Mouse (Mus musculus) intestine, embryonic 14.5 days (tissue): ENCODE results near the gene Sox8. TPM values are rescaled to one million over a fixed set of nuclear protein-coding genes. Genes with fewer than 3 reads are reported as not detected.

Source experiments
- ATAC-seq: fragments of 200-750 bp; cut with Nextera tagmentation; replicated peaks from 2 replicates; pipeline ENCODE4 v1.8.0; 2017; ENCODE audit warnings: low read depth, moderate number of reproducible peaks, moderate TSS enrichment, moderate library complexity; ENCODE audit not compliant: low FRiP score, low TSS enrichment
- DNase-seq: peaks from one replicate; pipeline ENCODE4 v3.0.0-alpha.2; 2018; ENCODE audit warnings: low spot score
- H3K27ac ChIP-seq: fragments of 300-500 bp; sonication (generic); 2 replicates; pipeline ENCODE4 v1.5.1; 2014; ENCODE audit warnings: low read depth, mild to moderate bottlenecking, control low read depth
- H3K27me3 ChIP-seq: fragments of 300-500 bp; sonication (generic); replicated peaks from 2 replicates; pipeline ENCODE4 v1.6.1; 2014; ENCODE audit warnings: low read length, control low read depth; ENCODE audit not compliant: control insufficient read depth, insufficient read depth
- H3K36me3 ChIP-seq: fragments of 300-500 bp; sonication (generic); 2 replicates; pipeline ENCODE4 v1.6.1; 2014; ENCODE audit warnings: low read length, control low read depth; ENCODE audit not compliant: control insufficient read depth, insufficient read depth
- H3K4me1 ChIP-seq: fragments of 300-500 bp; sonication (generic); replicated peaks from 2 replicates; pipeline ENCODE4 v1.6.1; 2014; ENCODE audit warnings: low read length, control low read depth, mixed read lengths; ENCODE audit not compliant: control insufficient read depth, insufficient read depth
- H3K4me2 ChIP-seq: fragments of 300-500 bp; sonication (generic); 2 replicates; pipeline ENCODE4 v1.6.1; 2014; ENCODE audit warnings: low read length
- H3K4me3 ChIP-seq: fragments of 300-500 bp; sonication (generic); 2 replicates; pipeline ENCODE4 v1.5.1; 2014; ENCODE audit warnings: low read depth, low read length, control low read depth, mixed read lengths
- H3K9ac ChIP-seq: fragments of 300-500 bp; sonication (generic); 2 replicates; pipeline ENCODE4 v1.6.1; 2014; ENCODE audit warnings: mild to moderate bottlenecking, low read length
- H3K9me3 ChIP-seq: fragments of 300-500 bp; sonication (generic); 2 replicates; pipeline ENCODE4 v1.6.1; 2016; ENCODE audit warnings: low read length, control low read depth; ENCODE audit not compliant: control insufficient read depth
- WGBS: fragments of 180-500 bp; shearing (Covaris S2); extraction: QIAGEN DNeasy Blood & Tissue Kit; methylation state at CpG from one replicate; pipeline ENCODE4 v1.1.7; 2014; 5-methylcytosine and 5-hydroxymethylcytosine counted together
- polyA plus RNA-seq: library from polyadenylated mRNA; unstranded; fragments of >200 nt; fragmentation: Nextera tagmentation; extraction: Ambion mirVana; gene quantifications from 2 replicates; pipeline ENCODE4 v1.2.1, GENCODE M21; 2014

Gene Sox8
- polyA plus RNA-seq, 1 experiment from 2014 or later, result 9.1 TPM

GRCm38 (mm10) chr17:25530357-25531022 is 40.0 kb downstream of the Sox8 start:
- DNase-seq (no peak), ATAC-seq (no peak)
- WGBS, result 64% methylated on average over 8 of the region's 8 CpGs
- no peak overlapping the region for H3K4me2 ChIP-seq
- no peaks in the 10 kb centered on the region for H3K27me3 ChIP-seq
- H3K36me3 ChIP-seq, result no peaks in the 10 kb centered on the region
- H3K9me3 ChIP-seq, result no peaks in the 10 kb centered on the region
- H3K4me1 ChIP-seq, result no peaks in the 10 kb centered on the region
- no peak overlapping the region for H3K27ac ChIP-seq
- H3K9ac ChIP-seq, result no peak overlapping the region
- H3K4me3 ChIP-seq, result no peak overlapping the region

GRCm38 (mm10) chr17:25522080-25522479 is 48.4 kb downstream of the Sox8 start:
- no peak for DNase-seq

GRCm38 (mm10) chr17:25520492-25520891 is 50.0 kb downstream of the Sox8 start:
- H3K4me3 ChIP-seq, result no peak overlapping the region
- no peaks in the 10 kb centered on the region for H3K27me3 ChIP-seq
- H3K27ac ChIP-seq, result no peak overlapping the region
- WGBS, result 36% methylated on average over 9 of the region's 9 CpGs
- DNase-seq (no peak), ATAC-seq (no peak)
- H3K4me2 ChIP-seq, result no peak overlapping the region
- H3K9me3 ChIP-seq, result no peaks in the 10 kb centered on the region
- H3K4me1 ChIP-seq, result no peaks in the 10 kb centered on the region
- no peaks in the 10 kb centered on the region for H3K36me3 ChIP-seq
- H3K9ac ChIP-seq, result no peak overlapping the region

More at GRCm38 (mm10) chr17:25522080-25522479, 48.4 kb downstream of the Sox8 start:
- no peaks in the 10 kb centered on the region for H3K36me3 ChIP-seq
- H3K27me3 ChIP-seq, result no peaks in the 10 kb centered on the region
- H3K4me1 ChIP-seq, result no peaks in the 10 kb centered on the region
- WGBS, result 85% methylated on average over 12 of the region's 12 CpGs
- no peak overlapping the region for H3K27ac ChIP-seq
- H3K4me2 ChIP-seq, result no peak overlapping the region
- H3K4me3 ChIP-seq, result no peak overlapping the region
- no peak for ATAC-seq
- H3K9me3 ChIP-seq, result no peaks in the 10 kb centered on the region
- no peak overlapping the region for H3K9ac ChIP-seq

- Histone ChIP-seq H3K27me3 (no peaks in the 10 kb centered on the region), H3K9me3 (no peaks in the 10 kb centered on the region), H3K9ac (no peak overlapping the region), H3K36me3 (no peaks in the 10 kb centered on the region), H3K4me1 (no peaks in the 10 kb centered on the region), H3K4me3 (no peak overlapping the region), H3K4me2 (no peak overlapping the region), H3K27ac (no peak overlapping the region)
- 88% methylated on average over 5 of the region's 5 CpGs for WGBS
- DNase-seq (no peak), ATAC-seq (no peak)
Observed at GRCm38 (mm10) chr17:25519511-25519910, 51.0 kb downstream of the Sox8 start.

- Histone ChIP-seq H3K4me2 (no peak overlapping the region), H3K36me3 (no peaks in the 10 kb centered on the region), H3K27me3 (no peaks in the 10 kb centered on the region), H3K4me1 (no peaks in the 10 kb centered on the region), H3K9me3 (no peaks in the 10 kb centered on the region), H3K9ac (no peak overlapping the region), H3K4me3 (no peak overlapping the region), H3K27ac (no peak overlapping the region)
- ATAC-seq (peak; percentile 36; the same call in 1 of the 2 replicates), DNase-seq (no peak)
- WGBS, result 89% methylated on average over 17 of the region's 17 CpGs
Observed at GRCm38 (mm10) chr17:25518144-25518543, 52.3 kb downstream of the Sox8 start.

GRCm38 (mm10) chr17:25516315-25516714 is 54.2 kb downstream of the Sox8 start:
- H3K27ac ChIP-seq, result no peak overlapping the region
- no peak overlapping the region for H3K4me2 ChIP-seq
- H3K36me3 ChIP-seq, result no peaks in the 10 kb centered on the region
- H3K9me3 ChIP-seq, result no peaks in the 10 kb centered on the region
- no peak for DNase-seq
- H3K27me3 ChIP-seq, result no peaks in the 10 kb centered on the region
- no peaks in the 10 kb centered on the region for H3K4me1 ChIP-seq
- no peak overlapping the region for H3K9ac ChIP-seq
- no peak for ATAC-seq
- no peak overlapping the region for H3K4me3 ChIP-seq
- WGBS, result 28% methylated on average over 5 of the region's 5 CpGs

Other genes with a start within 250 kb of the Sox8 start
- gene Tpsab1, start 225.1 kb downstream of the Sox8 start, polyA plus RNA-seq, result not detected in 2 replicates
- gene Tpsb2, start 204.4 kb downstream of the Sox8 start, polyA plus RNA-seq, result 0.66 and 0.89 TPM in 2 replicates
- 2.1 and 6.3 TPM in 2 replicates for gene Tpsg1, start 201.4 kb downstream of the Sox8 start, polyA plus RNA-seq
- gene Cacna1h, start 136.9 kb downstream of the Sox8 start, polyA plus RNA-seq, result 6.6 and 7.0 TPM in 2 replicates
- 0.35 TPM in 1 of 2 replicates, not detected in the other for gene Tekt4, start 116.1 kb downstream of the Sox8 start, polyA plus RNA-seq
- gene Sstr5, start 73.4 kb downstream of the Sox8 start, polyA plus RNA-seq, result 0.19 and 0.36 TPM in 2 replicates
- gene Lmf1, start 8.4 kb upstream of the Sox8 start, polyA plus RNA-seq, result 31.3 and 33.5 TPM in 2 replicates
- 2.4 and 2.7 TPM in 2 replicates for gene Gng13, start 146.5 kb upstream of the Sox8 start, polyA plus RNA-seq
- gene Chtf18, start 156.7 kb upstream of the Sox8 start, polyA plus RNA-seq, result 22.2 and 23.0 TPM in 2 replicates
- 23.7 and 24.6 TPM in 2 replicates for gene Rpusd1, start 157.0 kb upstream of the Sox8 start, polyA plus RNA-seq
- gene Mslnl, start 165.4 kb upstream of the Sox8 start, polyA plus RNA-seq, result 0.08 TPM in 1 of 2 replicates, not detected in the other
- 10.5 and 12.9 TPM in 2 replicates for gene Msln, start 183.7 kb upstream of the Sox8 start, polyA plus RNA-seq
- gene Narfl, start 203.1 kb upstream of the Sox8 start, polyA plus RNA-seq, result 25.2 and 29.3 TPM in 2 replicates
- gene Haghl, start 215.0 kb upstream of the Sox8 start, polyA plus RNA-seq, result 57.2 and 67.8 TPM in 2 replicates
- gene Ccdc78, start 215.9 kb upstream of the Sox8 start, polyA plus RNA-seq, result 0.28 TPM in 2 replicates
- gene Fam173a, start 222.2 kb upstream of the Sox8 start, polyA plus RNA-seq, result 93.5 and 93.8 TPM in 2 replicates
- gene AC134908.4, start 225.0 kb upstream of the Sox8 start, polyA plus RNA-seq, result 0.34 TPM in 1 of 2 replicates, not detected in the other
- gene Metrn, start 226.4 kb upstream of the Sox8 start, polyA plus RNA-seq, result 8.6 and 9.2 TPM in 2 replicates
- gene Fbxl16, start 238.4 kb upstream of the Sox8 start, polyA plus RNA-seq, result 3.9 and 4.7 TPM in 2 replicates